Mouse (Mus musculus): ENCODE data around the gene Rab11a. TPM values are rescaled to one million over a fixed set of nuclear protein-coding genes. Genes with fewer than 3 reads are reported as not detected.
A peak's percentile ranks its signal among the peaks of the same experiment; 100 is the strongest.

The Rab11a gene
- polyA plus RNA-seq, 1 experiment from 2014 or later, result 441 TPM

GRCm38 (mm10) chr9:64702937-64703336 is 34.6 kb downstream of the Rab11a start:
- no peaks in the 10 kb centered on the region for H3K27me3 ChIP-seq (replicated peaks)
- WGBS, result 76% methylated on average over 2 of the region's 2 CpGs
- H3K27ac ChIP-seq, result peak overlapping the region; percentile 33; the same call in 1 of the 2 replicates
- no peaks in the 10 kb centered on the region for H3K9me3 ChIP-seq
- no peak overlapping the region for H3K4me2 ChIP-seq
- H3K36me3 ChIP-seq, result peaks cover 10% of the 10 kb centered on the region; the same call in 1 of the 2 replicates
- H3K4me1 ChIP-seq, result no peaks in the 10 kb centered on the region
- ATAC-seq (ENCODE audit: insufficient read depth, low FRiP score, low read depth), result peak; percentile 50; the same call in 1 of the 2 replicates
- no peak overlapping the region for H3K4me3 ChIP-seq (replicated peaks)
- no peak overlapping the region for H3K9ac ChIP-seq

- peak overlapping the region; percentile 28; the same call in 1 of the 2 replicates for H3K27ac ChIP-seq
- H3K4me2 ChIP-seq, result no peak overlapping the region
- no peaks in the 10 kb centered on the region for H3K4me1 ChIP-seq
- ATAC-seq (ENCODE audit: insufficient read depth, low FRiP score, low read depth), result no peak
- no peak overlapping the region for H3K4me3 ChIP-seq (replicated peaks)
- H3K9ac ChIP-seq, result no peak overlapping the region
- no peaks in the 10 kb centered on the region for H3K9me3 ChIP-seq
- H3K27me3 ChIP-seq (replicated peaks), result no peaks in the 10 kb centered on the region
- H3K36me3 ChIP-seq, result peaks cover 10% of the 10 kb centered on the region; the same call in 1 of the 2 replicates
Measured at GRCm38 (mm10) chr9:64702391-64702790, 35.2 kb downstream of the Rab11a start.

- Histone ChIP-seq H3K9ac (no peak overlapping the region), H3K36me3 (peaks cover 10% of the 10 kb centered on the region; the same call in 1 of the 2 replicates), H3K4me1 (no peaks in the 10 kb centered on the region), H3K27ac (no peak overlapping the region), H3K27me3 (replicated peaks) (no peaks in the 10 kb centered on the region), H3K4me2 (no peak overlapping the region), H3K9me3 (no peaks in the 10 kb centered on the region), H3K4me3 (replicated peaks) (no peak overlapping the region)
- WGBS, result 78% methylated on average over 1 of the region's 1 CpGs
- ATAC-seq (ENCODE audit: insufficient read depth, low FRiP score, low read depth), result no peak
Measured at GRCm38 (mm10) chr9:64701651-64702050, 35.9 kb downstream of the Rab11a start.

DNA sequence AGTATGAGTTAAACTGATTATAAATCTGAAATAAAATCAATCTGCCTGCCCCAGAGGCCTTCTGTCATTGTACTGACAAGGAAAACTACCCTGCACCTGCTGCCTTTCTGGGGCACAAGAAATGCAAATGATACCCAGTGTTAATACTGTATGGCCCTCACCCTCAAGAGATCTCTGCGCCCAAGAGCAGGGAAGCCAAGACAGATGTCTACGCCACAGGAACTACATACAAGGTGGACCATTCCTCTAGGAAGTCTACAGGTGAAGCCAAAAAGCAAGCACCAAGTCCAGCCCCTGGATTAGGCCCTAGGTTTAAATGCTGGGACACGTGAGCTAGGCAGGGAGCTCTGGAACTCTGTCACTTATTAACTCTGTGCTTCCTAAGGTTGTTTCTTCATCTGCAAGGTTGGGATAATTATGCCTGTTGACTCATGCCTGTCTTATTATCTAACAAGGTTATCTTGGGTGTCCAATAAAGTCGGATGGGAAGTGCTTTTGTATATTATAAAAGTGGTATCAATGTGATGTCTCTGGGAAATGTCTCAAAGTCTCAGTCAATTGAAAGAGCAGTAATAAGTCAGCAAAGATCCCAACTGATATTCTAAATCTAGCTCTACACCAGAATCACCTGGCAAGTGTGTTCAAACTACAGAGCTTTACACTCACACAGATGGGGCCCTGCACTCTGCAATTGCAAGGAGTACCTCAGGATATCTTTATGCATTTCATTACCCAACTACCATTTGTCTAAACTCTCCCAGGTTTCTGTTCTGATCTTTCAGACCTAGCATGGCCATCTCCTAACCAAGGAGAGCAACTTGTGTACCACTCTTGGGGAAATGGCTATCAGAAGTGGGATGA is 36.9 kb downstream of the Rab11a start:
- no peak overlapping the region for H3K4me3 ChIP-seq (replicated peaks)
- H3K9ac ChIP-seq, result no peak overlapping the region
- H3K4me1 ChIP-seq, result no peaks in the 10 kb centered on the region
- WGBS, result 71% methylated on average over 4 of the region's 4 CpGs
- no peak for ATAC-seq (ENCODE audit: insufficient read depth, low FRiP score, low read depth)
- peak overlapping the region; percentile 22; the same call in 1 of the 2 replicates for H3K27ac ChIP-seq
- H3K27me3 ChIP-seq (replicated peaks), result no peaks in the 10 kb centered on the region
- peaks cover 5% of the 10 kb centered on the region; the same call in 1 of the 2 replicates for H3K36me3 ChIP-seq
- no peaks in the 10 kb centered on the region for H3K9me3 ChIP-seq
- no peak overlapping the region for H3K4me2 ChIP-seq

DNA sequence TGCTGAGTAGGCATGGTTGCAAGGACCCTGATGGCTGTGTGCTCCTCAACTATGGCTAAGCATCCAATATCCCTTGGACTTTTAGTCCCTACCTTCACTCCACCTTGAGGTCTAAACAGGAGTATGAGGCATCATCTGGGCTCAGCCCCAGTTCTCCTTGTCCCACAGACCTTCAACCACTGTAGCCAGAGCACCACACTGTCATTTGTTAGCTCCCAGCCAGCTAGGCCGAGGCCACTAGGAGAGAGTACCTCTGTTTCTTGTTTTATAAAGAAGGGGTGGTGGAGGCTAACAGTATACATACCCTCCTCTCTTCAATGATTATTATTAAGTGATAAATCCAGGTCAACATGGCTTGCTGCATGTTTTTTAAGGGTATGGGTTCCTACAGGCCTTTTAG is 39.0 kb downstream of the Rab11a start:
- no peak for ATAC-seq (ENCODE audit: insufficient read depth, low FRiP score, low read depth)
- 100% methylated on average over 1 of the region's 1 CpGs for WGBS

DNA sequence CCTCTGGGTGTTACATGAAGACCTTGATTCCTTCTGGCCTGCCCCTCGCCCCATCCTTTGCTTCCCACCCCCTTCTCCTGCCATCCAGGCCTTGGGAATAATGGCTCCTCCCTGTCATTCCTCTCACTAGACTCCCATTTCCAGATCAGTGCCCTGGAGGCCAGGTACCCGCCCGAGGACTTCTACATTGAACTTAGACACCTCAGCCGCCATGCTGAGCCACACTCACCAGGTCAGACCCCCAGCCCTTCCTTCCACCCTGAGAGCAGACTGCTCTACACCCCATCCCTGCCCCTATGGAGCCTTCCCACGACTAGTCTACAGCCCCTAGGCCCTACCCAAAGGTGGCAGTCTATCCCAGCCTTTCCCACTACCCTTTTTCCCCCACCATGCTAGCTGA is 39.9 kb downstream of the Rab11a start:
- H3K27me3 ChIP-seq (replicated peaks), result no peaks in the 10 kb centered on the region
- H3K4me1 ChIP-seq, result no peaks in the 10 kb centered on the region
- no peaks in the 10 kb centered on the region for H3K9me3 ChIP-seq
- no peak for ATAC-seq (ENCODE audit: insufficient read depth, low FRiP score, low read depth)
- H3K4me2 ChIP-seq, result no peak overlapping the region
- no peak overlapping the region for H3K4me3 ChIP-seq (replicated peaks)
- no peak overlapping the region for H3K27ac ChIP-seq
- WGBS, result 79% methylated on average over 5 of the region's 5 CpGs
- H3K36me3 ChIP-seq, result 0 out of 2 replicates have a peak, but pooled peaks cover 16% of the 10 kb centered on the region
- no peak overlapping the region for H3K9ac ChIP-seq

More for the DNA sequence above, 39.0 kb downstream of the Rab11a start:
- Histone ChIP-seq H3K9ac (no peak overlapping the region), H3K4me3 (replicated peaks) (no peak overlapping the region), H3K4me2 (no peak overlapping the region), H3K27ac (no peak overlapping the region), H3K4me1 (no peaks in the 10 kb centered on the region), H3K36me3 (0 out of 2 replicates have a peak, but pooled peaks cover 15% of the 10 kb centered on the region), H3K9me3 (no peaks in the 10 kb centered on the region), H3K27me3 (replicated peaks) (no peaks in the 10 kb centered on the region)

DNA sequence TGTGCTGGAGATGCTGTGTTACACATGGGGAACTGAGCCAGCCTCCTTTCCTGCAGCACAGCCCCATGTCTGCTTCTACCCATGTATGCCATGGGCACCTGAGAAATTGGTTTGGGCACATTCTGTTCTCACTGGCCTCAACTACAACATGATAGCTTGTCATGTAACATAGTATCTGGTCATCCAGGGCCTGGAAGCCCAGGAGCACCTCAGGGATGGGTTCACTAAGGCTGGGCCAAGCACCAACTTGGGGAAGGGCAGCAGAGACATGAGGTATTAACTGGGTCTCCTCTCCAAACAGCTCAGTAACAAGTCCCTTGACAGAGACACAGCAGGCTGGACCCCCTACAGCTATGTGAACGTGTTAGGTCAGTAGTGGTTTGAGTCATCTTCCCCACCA is 40.6 kb downstream of the Rab11a start:
- H3K27me3 ChIP-seq (replicated peaks), result no peaks in the 10 kb centered on the region
- WGBS, result 76% methylated on average over 1 of the region's 1 CpGs
- no peak for ATAC-seq (ENCODE audit: insufficient read depth, low FRiP score, low read depth)
- no peaks in the 10 kb centered on the region for H3K9me3 ChIP-seq
- 0 out of 2 replicates have a peak, but pooled peaks cover 16% of the 10 kb centered on the region for H3K36me3 ChIP-seq
- H3K27ac ChIP-seq, result no peak overlapping the region
- no peak overlapping the region for H3K4me3 ChIP-seq (replicated peaks)
- H3K4me1 ChIP-seq, result no peaks in the 10 kb centered on the region
- no peak overlapping the region for H3K4me2 ChIP-seq
- no peak overlapping the region for H3K9ac ChIP-seq

- 84% methylated on average over 4 of the region's 4 CpGs for WGBS
- Histone ChIP-seq H3K9ac (no peak overlapping the region), H3K27ac (no peak overlapping the region), H3K4me3 (replicated peaks) (no peak overlapping the region), H3K27me3 (replicated peaks) (no peaks in the 10 kb centered on the region), H3K4me2 (no peak overlapping the region), H3K9me3 (no peaks in the 10 kb centered on the region), H3K4me1 (no peaks in the 10 kb centered on the region), H3K36me3 (0 out of 2 replicates have a peak, but pooled peaks cover 16% of the 10 kb centered on the region)
- ATAC-seq (ENCODE audit: insufficient read depth, low FRiP score, low read depth), result no peak
Measured at GRCm38 (mm10) chr9:64696404-64696803, 41.2 kb downstream of the Rab11a start.

GRCm38 (mm10) chr9:64695266-64695665 is 42.3 kb downstream of the Rab11a start:
- no peak overlapping the region for H3K9ac ChIP-seq
- ATAC-seq (ENCODE audit: insufficient read depth, low FRiP score, low read depth), result no peak
- H3K4me3 ChIP-seq (replicated peaks), result no peak overlapping the region
- H3K27me3 ChIP-seq (replicated peaks), result no peaks in the 10 kb centered on the region
- H3K4me1 ChIP-seq, result no peaks in the 10 kb centered on the region
- 0 out of 2 replicates have a peak, but pooled peaks cover 16% of the 10 kb centered on the region for H3K36me3 ChIP-seq
- no peaks in the 10 kb centered on the region for H3K9me3 ChIP-seq
- H3K27ac ChIP-seq, result no peak overlapping the region
- H3K4me2 ChIP-seq, result no peak overlapping the region
- 87% methylated on average over 1 of the region's 1 CpGs for WGBS

DNA sequence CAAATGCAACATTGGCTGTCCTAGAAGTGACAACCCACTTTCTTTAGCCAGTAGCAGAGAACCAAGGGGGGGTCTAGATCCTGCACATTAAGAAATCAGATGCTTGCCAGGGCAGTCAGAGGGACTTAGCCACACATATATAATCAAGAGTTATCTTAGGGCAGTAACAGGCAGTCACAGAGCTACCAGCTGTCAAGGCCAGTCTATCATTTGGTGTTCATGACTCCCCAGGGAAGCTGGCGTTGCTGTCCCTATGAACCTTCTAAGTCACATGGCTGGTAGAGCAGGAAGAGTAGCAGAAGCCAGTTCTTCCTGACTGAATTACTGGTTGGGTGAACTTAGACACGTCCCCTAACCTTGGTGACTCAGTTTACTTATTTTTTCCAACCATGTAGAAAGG is 44.5 kb downstream of the Rab11a start:
- ATAC-seq (ENCODE audit: insufficient read depth, low FRiP score, low read depth), result no peak
- Histone ChIP-seq H3K4me3 (replicated peaks) (no peak overlapping the region), H3K4me2 (no peak overlapping the region), H3K4me1 (no peaks in the 10 kb centered on the region), H3K36me3 (0 out of 2 replicates have a peak, but pooled peaks cover 16% of the 10 kb centered on the region), H3K9me3 (no peaks in the 10 kb centered on the region), H3K27ac (no peak overlapping the region), H3K9ac (no peak overlapping the region), H3K27me3 (replicated peaks) (no peaks in the 10 kb centered on the region)
- 75% methylated on average over 2 of the region's 2 CpGs for WGBS

GRCm38 (mm10) chr9:64691176-64691575 is 46.4 kb downstream of the Rab11a start:
- Histone ChIP-seq H3K4me2 (no peak overlapping the region), H3K4me3 (replicated peaks) (no peak overlapping the region), H3K9me3 (no peaks in the 10 kb centered on the region), H3K4me1 (0 out of 2 replicates have a peak, but pooled peaks cover 3% of the 10 kb centered on the region), H3K36me3 (0 out of 2 replicates have a peak, but pooled peaks cover 16% of the 10 kb centered on the region), H3K27me3 (replicated peaks) (no peaks in the 10 kb centered on the region), H3K9ac (no peak overlapping the region), H3K27ac (no peak overlapping the region)
- 8% methylated on average over 7 of the region's 7 CpGs for WGBS
- peak; percentile 36; the same call in 1 of the 2 replicates for ATAC-seq (ENCODE audit: insufficient read depth, low FRiP score, low read depth)

GRCm38 (mm10) chr9:64690771-64691170 is 46.8 kb downstream of the Rab11a start:
- Histone ChIP-seq H3K4me3 (replicated peaks) (no peak overlapping the region), H3K9ac (no peak overlapping the region), H3K9me3 (no peaks in the 10 kb centered on the region), H3K27me3 (replicated peaks) (no peaks in the 10 kb centered on the region), H3K4me1 (0 out of 2 replicates have a peak, but pooled peaks cover 3% of the 10 kb centered on the region), H3K36me3 (0 out of 2 replicates have a peak, but pooled peaks cover 16% of the 10 kb centered on the region), H3K27ac (no peak overlapping the region), H3K4me2 (no peak overlapping the region)
- ATAC-seq (ENCODE audit: insufficient read depth, low FRiP score, low read depth), result no peak
- 74% methylated on average over 2 of the region's 2 CpGs for WGBS
